Mouse (Mus musculus): Measurements from ENCODE around the gene Fancl. TPM values are rescaled to one million over a fixed set of nuclear protein-coding genes. Genes with fewer than 3 reads are reported as not detected.

Gene Fancl
- polyA plus RNA-seq, 1 experiment: 11.2 TPM

GRCm38 (mm10) chr11:26495951-26496350 is 110.0 kb downstream of the Fancl start:
- Histone ChIP-seq H3K79me3 (ENCODE audit: low read depth) (no peaks in the 10 kb centered on the region), H3K36me3 (ENCODE audit: control insufficient read depth, insufficient read depth) (peaks cover 2% of the 10 kb centered on the region), H3K4me3 (ENCODE audit: insufficient read depth, poor library complexity, severe bottlenecking) (no peak overlapping the region), H3ac (ENCODE audit: control insufficient read depth, insufficient read length, low read depth) (no peak overlapping the region), H3K79me2 (ENCODE audit: control insufficient read depth, insufficient read depth) (no peaks in the 10 kb centered on the region), H3K27me3 (ENCODE audit: control insufficient read depth, insufficient read depth, insufficient read length) (no peaks in the 10 kb centered on the region)
- TF ChIP-seq MAX (IDR thresholded peaks at IDR 0.05): no peak
- no peak for TF ChIP-seq USF1 (IDR thresholded peaks at IDR 0.05; ENCODE audit: low read depth)
- no peak for TF ChIP-seq CEBPB (IDR thresholded peaks at IDR 0.05; ENCODE audit: low read depth)
- no peak for TF ChIP-seq MYOG (IDR thresholded peaks at IDR 0.05; ENCODE audit: control insufficient read depth, extremely low read depth, insufficient read length)
- no peak for TF ChIP-seq FOSL1 (IDR thresholded peaks at IDR 0.05; ENCODE audit: insufficient read depth, low read length, poor library complexity, severe bottlenecking)
- no peak for TF ChIP-seq CTCF (IDR thresholded peaks at IDR 0.05; ENCODE audit: control insufficient read depth, insufficient read depth, insufficient read length)
- no peak for TF ChIP-seq MYOD1 (IDR thresholded peaks at IDR 0.05; ENCODE audit: control insufficient read depth, insufficient read length, low read depth)

- Histone ChIP-seq H3K4me3 (ENCODE audit: insufficient read depth, poor library complexity, severe bottlenecking) (no peak overlapping the region), H3ac (ENCODE audit: control insufficient read depth, insufficient read length, low read depth) (no peak overlapping the region), H3K79me3 (ENCODE audit: low read depth) (no peaks in the 10 kb centered on the region), H3K36me3 (ENCODE audit: control insufficient read depth, insufficient read depth) (no peaks in the 10 kb centered on the region), H3K79me2 (ENCODE audit: control insufficient read depth, insufficient read depth) (no peaks in the 10 kb centered on the region), H3K27me3 (ENCODE audit: control insufficient read depth, insufficient read depth, insufficient read length) (no peaks in the 10 kb centered on the region)
- TF ChIP-seq CEBPB (IDR thresholded peaks at IDR 0.05; ENCODE audit: low read depth) (no peak), USF1 (IDR thresholded peaks at IDR 0.05; ENCODE audit: low read depth) (no peak), MYOD1 (IDR thresholded peaks at IDR 0.05; ENCODE audit: control insufficient read depth, insufficient read length, low read depth) (no peak), MYOG (IDR thresholded peaks at IDR 0.05; ENCODE audit: control insufficient read depth, extremely low read depth, insufficient read length) (no peak), CTCF (IDR thresholded peaks at IDR 0.05; ENCODE audit: control insufficient read depth, insufficient read depth, insufficient read length) (no peak), FOSL1 (IDR thresholded peaks at IDR 0.05; ENCODE audit: insufficient read depth, low read length, poor library complexity, severe bottlenecking) (no peak), MAX (IDR thresholded peaks at IDR 0.05) (no peak)
Measured at GRCm38 (mm10) chr11:26513683-26514082, 127.7 kb downstream of the Fancl start.

GRCm38 (mm10) chr11:26516086-26516485 is 130.2 kb downstream of the Fancl start:
- H3K79me3 ChIP-seq (ENCODE audit: low read depth): no peaks in the 10 kb centered on the region
- H3K36me3 ChIP-seq (ENCODE audit: control insufficient read depth, insufficient read depth): no peaks in the 10 kb centered on the region
- H3K79me2 ChIP-seq (ENCODE audit: control insufficient read depth, insufficient read depth): no peaks in the 10 kb centered on the region
- no peak overlapping the region for H3ac ChIP-seq (ENCODE audit: control insufficient read depth, insufficient read length, low read depth)
- H3K4me3 ChIP-seq (ENCODE audit: insufficient read depth, poor library complexity, severe bottlenecking): no peak overlapping the region
- no peaks in the 10 kb centered on the region for H3K27me3 ChIP-seq (ENCODE audit: control insufficient read depth, insufficient read depth, insufficient read length)
- TF ChIP-seq MYOD1 (IDR thresholded peaks at IDR 0.05; ENCODE audit: control insufficient read depth, insufficient read length, low read depth) (no peak), USF1 (IDR thresholded peaks at IDR 0.05; ENCODE audit: low read depth) (no peak), CTCF (IDR thresholded peaks at IDR 0.05; ENCODE audit: control insufficient read depth, insufficient read depth, insufficient read length) (no peak), FOSL1 (IDR thresholded peaks at IDR 0.05; ENCODE audit: insufficient read depth, low read length, poor library complexity, severe bottlenecking) (no peak), MYOG (IDR thresholded peaks at IDR 0.05; ENCODE audit: control insufficient read depth, extremely low read depth, insufficient read length) (no peak), MAX (IDR thresholded peaks at IDR 0.05) (no peak), CEBPB (IDR thresholded peaks at IDR 0.05; ENCODE audit: low read depth) (no peak)

GRCm38 (mm10) chr11:26518991-26519390 is 133.1 kb downstream of the Fancl start:
- H3K27me3 ChIP-seq (ENCODE audit: control insufficient read depth, insufficient read depth, insufficient read length): no peaks in the 10 kb centered on the region
- H3K79me3 ChIP-seq (ENCODE audit: low read depth): no peaks in the 10 kb centered on the region
- no peaks in the 10 kb centered on the region for H3K79me2 ChIP-seq (ENCODE audit: control insufficient read depth, insufficient read depth)
- H3K4me3 ChIP-seq (ENCODE audit: insufficient read depth, poor library complexity, severe bottlenecking): no peak overlapping the region
- TF ChIP-seq MYOG (IDR thresholded peaks at IDR 0.05; ENCODE audit: control insufficient read depth, extremely low read depth, insufficient read length) (no peak), MAX (IDR thresholded peaks at IDR 0.05) (no peak), MYOD1 (IDR thresholded peaks at IDR 0.05; ENCODE audit: control insufficient read depth, insufficient read length, low read depth) (no peak), USF1 (IDR thresholded peaks at IDR 0.05; ENCODE audit: low read depth) (no peak), FOSL1 (IDR thresholded peaks at IDR 0.05; ENCODE audit: insufficient read depth, low read length, poor library complexity, severe bottlenecking) (no peak), CEBPB (IDR thresholded peaks at IDR 0.05; ENCODE audit: low read depth) (no peak), CTCF (IDR thresholded peaks at IDR 0.05; ENCODE audit: control insufficient read depth, insufficient read depth, insufficient read length) (no peak)
- H3ac ChIP-seq (ENCODE audit: control insufficient read depth, insufficient read length, low read depth): no peak overlapping the region
- H3K36me3 ChIP-seq (ENCODE audit: control insufficient read depth, insufficient read depth): no peaks in the 10 kb centered on the region

Other genes with a start within 250 kb of the Fancl start
- not detected for gene 5730522E02Rik, start 175.4 kb upstream of the Fancl start, polyA plus RNA-seq (2012; fragmentation: generic; extraction: Trizol)
- not detected for gene Gm6899, start 207.1 kb downstream of the Fancl start, polyA plus RNA-seq (2012; fragmentation: generic; extraction: Trizol)
- 10.5 TPM for gene Vrk2, start 207.9 kb downstream of the Fancl start, polyA plus RNA-seq (2012; fragmentation: generic; extraction: Trizol)

Measured in C2C12 (cell line).